Mouse (Mus musculus) left cerebral cortex, adult 2 months (tissue): ENCODE results near the gene A4galt. TPM values are rescaled to one million over a fixed set of nuclear protein-coding genes. Genes with fewer than 3 reads are reported as not detected.
"Not testable (repeated sequence)": the region's sequence is repeated elsewhere in the genome, so short reads cannot be mapped to it uniquely, and the experiment has no call there.

Experiments
- DNase-seq, 2 experiments: peaks; one replicate each; pipeline ENCODE4 v3.0.0; 2021 to 2022; ENCODE audit warnings: low spot score in 2 of 2, mixed read lengths in 1 of 2; ENCODE audit errors: extremely low spot score in 1 of 2
- H3K27ac ChIP-seq: fragments of 200-600 bp; 2 replicates; pipeline ENCODE4 v1.8.1; 2022
- H3K4me3 ChIP-seq: fragments of 200-600 bp; 2 replicates; pipeline ENCODE4 v1.8.1; 2022
- CTCF ChIP-seq: fragments of 200-600 bp; IDR thresholded peaks from 2 replicates; pipeline ENCODE4 v1.8.1; 2022; ENCODE audit warnings: antibody characterized with exemption, mild to moderate bottlenecking, moderate library complexity
- intact Hi-C: fragments of 180-260 bp; cut with DNase I; formaldehyde crosslinking; loops from one replicate; pipeline ENCODE4 v1.15.1; 2025
- total RNA-seq, 2 experiments: library from RNA; stranded (reverse); gene quantifications; 2 replicates each; pipeline ENCODE4 v1.2.3; 2021

A4galt gene
- total RNA-seq, 2 experiments from 2014 or later = 1.9 to 4.5 TPM

DNA sequence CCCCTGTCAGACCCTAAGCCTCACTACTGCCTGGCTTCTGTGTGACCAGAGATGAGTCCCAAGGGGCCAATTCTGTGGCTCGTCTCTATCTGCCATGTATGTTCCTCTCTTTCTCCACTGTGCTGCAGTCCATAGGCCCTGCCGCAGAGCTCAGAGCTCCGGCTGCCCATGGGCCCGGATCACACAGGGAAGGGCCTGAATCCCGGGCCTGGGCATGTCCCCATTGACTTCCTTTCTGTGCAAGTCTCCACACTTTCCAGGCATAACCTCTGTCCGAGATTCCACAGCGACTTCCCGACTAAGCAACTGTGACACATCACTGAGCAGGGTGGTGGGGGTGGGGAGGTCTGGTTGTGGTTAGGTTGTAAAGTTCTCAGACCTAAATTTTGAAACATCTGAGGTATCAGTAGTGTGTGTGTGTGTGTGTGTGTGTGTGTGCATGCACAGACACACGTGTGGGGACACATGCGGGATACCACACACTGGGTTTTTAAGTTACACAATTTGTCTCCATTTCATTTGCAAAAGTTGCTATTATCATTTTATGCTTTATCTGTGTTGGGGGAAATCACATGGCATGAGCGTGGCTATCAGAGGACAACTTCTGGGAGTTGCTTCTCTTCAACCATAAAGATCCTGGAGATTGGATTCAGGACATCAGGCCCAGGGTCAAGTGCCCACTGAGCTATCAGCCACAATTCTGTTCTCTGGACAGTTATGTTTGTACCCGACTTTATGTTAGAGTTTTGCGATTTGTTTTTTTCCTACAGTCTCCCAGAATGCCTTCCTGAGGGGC, 40.9 kb upstream of the A4galt start:
- no peak for DNase-seq
- no peak overlapping the region for H3K27ac ChIP-seq

DNA sequence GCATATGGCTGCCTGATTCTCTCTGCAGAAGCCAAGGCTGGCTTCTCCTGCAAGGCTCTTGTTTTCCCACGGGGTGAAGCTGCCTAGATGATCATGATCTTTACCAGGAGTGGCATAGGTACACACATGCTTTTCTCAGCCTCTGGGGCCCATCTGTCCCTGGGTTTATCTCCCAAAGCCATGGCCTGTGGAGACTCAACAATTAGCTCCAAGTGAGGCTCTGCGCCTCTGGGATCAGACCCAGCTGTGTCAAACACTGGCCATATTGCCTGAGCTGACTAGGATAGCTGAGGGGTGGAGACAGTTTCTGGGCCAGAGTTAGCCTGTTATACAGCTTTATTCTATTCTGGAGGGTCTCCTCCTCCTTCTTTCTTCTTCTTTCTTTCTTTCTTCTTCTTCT, 39.3 kb upstream of the A4galt start:
- intact Hi-C loops = no loop called here
- DNase-seq = no peak
- Histone ChIP-seq H3K27ac (no peak overlapping the region), H3K4me3 (no peak overlapping the region)
- no peak for TF ChIP-seq CTCF

More for the DNA sequence above, 40.9 kb upstream of the A4galt start:
- no peak overlapping the region for H3K4me3 ChIP-seq
- intact Hi-C loops = no loop called here
- no peak for TF ChIP-seq CTCF

DNA sequence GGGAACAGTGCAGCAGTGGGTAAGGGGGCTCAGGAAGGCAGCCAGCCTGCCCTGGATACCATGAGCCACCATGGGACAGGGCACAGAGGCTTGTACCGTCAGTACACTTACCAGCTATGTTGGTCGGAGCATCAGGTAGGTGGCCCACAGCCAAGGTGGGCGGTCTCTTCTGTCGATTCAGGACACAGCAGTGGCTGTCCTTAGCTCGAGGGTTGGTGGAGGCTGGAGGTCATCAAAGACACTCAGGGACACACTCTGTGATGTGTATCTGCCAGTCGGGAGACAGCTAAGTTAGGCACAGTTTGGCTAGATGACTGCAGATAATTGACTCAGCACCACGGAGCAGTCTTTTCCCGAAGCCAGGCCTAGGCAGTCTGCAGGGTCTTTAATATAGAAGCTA, 33.3 kb upstream of the A4galt start:
- H3K4me3 ChIP-seq = no peak overlapping the region
- no peak for TF ChIP-seq CTCF
- DNase-seq = no peak
- no peak overlapping the region for H3K27ac ChIP-seq
- intact Hi-C loops = no loop called here

DNA sequence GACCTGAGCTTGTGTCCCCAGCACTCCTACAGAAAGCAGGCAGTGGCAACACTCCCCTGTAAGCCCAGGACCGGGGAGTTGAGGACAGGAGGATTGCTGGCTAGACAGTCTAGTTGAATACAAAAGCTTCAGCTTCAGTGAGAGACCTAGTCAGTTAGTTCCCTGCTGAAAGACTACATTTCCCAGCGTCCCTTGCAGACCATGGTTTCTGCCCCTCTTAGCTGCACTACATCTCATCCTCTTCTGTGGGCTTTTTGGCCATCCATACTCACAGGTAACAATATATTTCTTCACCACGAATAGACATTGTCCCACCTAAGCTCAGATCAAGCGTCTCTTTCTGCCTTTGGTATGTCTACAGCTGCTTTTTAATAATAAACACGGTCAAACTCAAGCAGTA, 30.8 kb upstream of the A4galt start:
- TF ChIP-seq CTCF = no peak
- Histone ChIP-seq H3K4me3 (no peak overlapping the region), H3K27ac (no peak overlapping the region)
- intact Hi-C loops = no loop called here
- DNase-seq = no peak

DNA sequence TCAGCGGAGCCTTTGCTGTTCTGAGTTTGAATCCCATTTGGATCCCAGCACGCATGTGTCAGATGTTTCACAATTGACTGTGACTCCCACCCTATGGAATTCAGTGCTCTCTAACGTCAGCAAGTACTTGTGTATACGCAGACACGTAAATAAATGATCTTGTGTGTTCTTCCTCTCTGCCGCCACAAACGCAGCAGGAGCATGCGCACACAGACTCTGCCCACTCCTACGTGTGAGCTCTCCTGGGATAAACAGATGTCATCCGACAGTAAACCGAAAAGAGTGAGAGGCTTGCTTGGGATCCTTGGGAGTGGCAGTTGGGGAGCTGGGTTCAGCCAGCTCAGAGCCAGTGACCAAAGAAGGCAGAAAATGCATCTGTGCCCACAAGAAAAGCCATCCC, 29.7 kb upstream of the A4galt start:
- no peak overlapping the region for H3K4me3 ChIP-seq
- intact Hi-C loops = no loop called here
- no peak for DNase-seq
- no peak overlapping the region for H3K27ac ChIP-seq
- no peak for TF ChIP-seq CTCF

- no peak overlapping the region for H3K4me3 ChIP-seq
- intact Hi-C loops = no loop called here
- no peak overlapping the region for H3K27ac ChIP-seq
- TF ChIP-seq CTCF = no peak
- no peak for DNase-seq
Measured at GRCm38 (mm10) chr15:83278579-83278978, 27.0 kb upstream of the A4galt start.

DNA sequence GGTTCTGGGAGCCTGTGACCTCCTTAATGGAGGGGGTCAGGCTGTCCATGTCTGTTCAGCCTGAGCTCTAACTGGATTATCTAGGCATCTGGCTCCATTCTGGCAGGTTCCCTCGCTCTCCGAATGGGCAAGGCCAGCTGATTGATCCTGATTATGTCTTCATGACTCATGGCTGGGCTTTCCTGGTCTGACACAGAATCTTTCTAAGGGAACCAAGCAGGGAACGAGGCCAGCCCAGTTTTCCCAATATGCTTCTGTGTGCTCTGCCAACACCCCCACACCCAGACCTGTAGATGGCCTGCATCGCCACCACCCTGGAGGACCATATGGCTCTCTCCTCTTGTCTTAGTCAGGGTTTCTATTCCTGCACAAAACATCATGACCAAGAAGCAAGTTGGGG, 25.9 kb upstream of the A4galt start:
- peak overlapping the region; percentile 34; the same call in 1 of the 2 replicates for H3K27ac ChIP-seq
- no peak for TF ChIP-seq CTCF
- H3K4me3 ChIP-seq = no peak overlapping the region
- peak in 1 of 2 experiments; percentile 53 for DNase-seq
- intact Hi-C loops = no loop called here

- intact Hi-C loops = loop anchor here (5.0 kb wide), 1 partner anchor 42 kb away; no protein-coding TSS in a partner anchor
- not testable (repeated sequence) for H3K27ac ChIP-seq, DNase-seq, H3K4me3 ChIP-seq
Measured at GRCm38 (mm10) chr15:83274237-83274636, 22.7 kb upstream of the A4galt start.

- no peak overlapping the region for H3K4me3 ChIP-seq
- intact Hi-C loops = loop anchor here (5.0 kb wide), 1 partner anchor 41 kb away; no protein-coding TSS in a partner anchor
- TF ChIP-seq CTCF = no peak
Measured at GRCm38 (mm10) chr15:83273017-83273416, 21.4 kb upstream of the A4galt start.

GRCm38 (mm10) chr15:83271221-83271620, 19.6 kb upstream of the A4galt start:
- not testable (repeated sequence) for H3K4me3 ChIP-seq, DNase-seq, H3K27ac ChIP-seq
- intact Hi-C loops = loop anchor here (5.0 kb wide), 1 partner anchor 39 kb away; no protein-coding TSS in a partner anchor

More at GRCm38 (mm10) chr15:83273017-83273416, 21.4 kb upstream of the A4galt start:
- DNase-seq = no peak
- no peak overlapping the region for H3K27ac ChIP-seq

DNA sequence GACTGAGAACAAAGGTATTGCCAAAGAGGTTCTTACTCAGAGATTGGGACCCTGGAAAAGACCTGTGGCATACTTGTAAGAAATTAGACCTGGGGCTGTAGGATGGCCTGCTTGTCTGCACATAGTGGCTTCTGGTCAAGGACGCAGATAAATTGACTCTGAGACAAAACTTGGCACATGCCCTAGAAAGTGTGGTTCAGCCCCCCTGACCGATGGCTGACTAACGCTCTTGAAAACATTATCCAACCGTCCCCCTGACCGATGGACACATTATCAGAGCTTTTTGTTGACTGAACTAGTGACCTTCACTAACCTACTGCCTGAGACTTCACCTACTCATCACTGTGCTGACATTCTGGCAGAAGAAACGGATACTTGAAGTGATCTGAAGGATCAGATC, 18.4 kb upstream of the A4galt start:
- intact Hi-C loops = loop anchor here (5.0 kb wide), 1 partner anchor 38 kb away; no protein-coding TSS in a partner anchor
- H3K4me3 ChIP-seq, DNase-seq, H3K27ac ChIP-seq: not testable (repeated sequence)

DNA sequence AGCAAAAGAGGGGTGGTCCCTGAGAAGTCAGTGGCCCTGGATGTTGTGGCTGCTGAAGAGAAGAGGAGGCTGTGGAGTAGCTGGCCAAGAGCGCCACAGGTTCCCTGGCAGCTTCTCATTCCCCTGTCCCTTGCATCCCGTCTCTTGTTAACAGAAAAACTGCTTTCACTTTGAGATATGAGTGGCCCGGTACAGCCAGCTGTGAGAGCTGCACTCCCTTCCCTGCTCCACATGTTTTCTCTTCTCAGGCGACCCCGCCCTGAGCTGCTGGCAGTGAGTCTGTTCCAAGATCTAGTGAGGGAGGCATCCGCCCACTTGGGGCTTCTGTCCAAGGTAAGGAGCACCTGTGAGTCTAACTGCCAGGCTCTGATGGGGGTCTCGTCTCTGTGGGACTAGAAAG, 16.9 kb upstream of the A4galt start:
- H3K27ac ChIP-seq, DNase-seq, H3K4me3 ChIP-seq, intact Hi-C loops: not testable (repeated sequence)

DNA sequence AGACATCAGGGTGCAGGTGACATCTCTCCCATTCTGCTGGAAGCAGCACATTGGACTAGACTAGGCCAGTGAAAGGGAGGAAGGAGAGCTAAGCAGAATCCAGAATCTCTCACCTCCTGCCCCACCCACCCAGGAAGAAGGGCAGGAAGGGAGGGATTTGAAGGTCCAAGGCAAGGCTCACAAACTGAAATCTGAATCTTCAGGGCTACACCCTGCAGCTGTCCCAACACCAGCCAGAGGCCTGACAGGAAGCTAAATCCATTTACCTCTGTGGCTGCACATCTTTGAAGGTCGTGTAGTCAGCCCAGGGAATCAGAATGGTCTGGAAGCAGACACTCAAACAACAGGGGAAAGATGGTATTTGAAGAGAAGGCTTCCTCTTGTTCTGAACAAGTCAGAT, 13.7 kb upstream of the A4galt start:
- no peak overlapping the region for H3K27ac ChIP-seq
- intact Hi-C loops = no loop called here
- H3K4me3 ChIP-seq = no peak overlapping the region
- TF ChIP-seq CTCF = no peak
- DNase-seq = no peak
